Mouse (Mus musculus) common myeloid progenitor, adult 5-6 weeks (primary cell): ENCODE measurements around the gene Rab8a. TPM values are rescaled to one million over a fixed set of nuclear protein-coding genes. Genes with fewer than 3 reads are reported as not detected.
"Not testable (repeated sequence)": the region's sequence is repeated elsewhere in the genome, so short reads cannot be mapped to it uniquely, and the experiment has no call there.

Source experiments
- ATAC-seq: replicated peaks from 2 replicates; pipeline ENCODE4 v1.8.0; 2016; ENCODE audit warnings: low read depth, mild to moderate bottlenecking, moderate TSS enrichment, inconsistent platforms; ENCODE audit not compliant: poor library complexity, severe bottlenecking
- total RNA-seq: library from RNA; stranded (forward); fragments of 200-1000, 187-1606 nt; gene quantifications from 2 replicates; pipeline ENCODE4 v1.2.3, GENCODE M21; 2017

Gene Rab8a
- total RNA-seq, result 275 and 303 TPM in 2 replicates

DNA sequence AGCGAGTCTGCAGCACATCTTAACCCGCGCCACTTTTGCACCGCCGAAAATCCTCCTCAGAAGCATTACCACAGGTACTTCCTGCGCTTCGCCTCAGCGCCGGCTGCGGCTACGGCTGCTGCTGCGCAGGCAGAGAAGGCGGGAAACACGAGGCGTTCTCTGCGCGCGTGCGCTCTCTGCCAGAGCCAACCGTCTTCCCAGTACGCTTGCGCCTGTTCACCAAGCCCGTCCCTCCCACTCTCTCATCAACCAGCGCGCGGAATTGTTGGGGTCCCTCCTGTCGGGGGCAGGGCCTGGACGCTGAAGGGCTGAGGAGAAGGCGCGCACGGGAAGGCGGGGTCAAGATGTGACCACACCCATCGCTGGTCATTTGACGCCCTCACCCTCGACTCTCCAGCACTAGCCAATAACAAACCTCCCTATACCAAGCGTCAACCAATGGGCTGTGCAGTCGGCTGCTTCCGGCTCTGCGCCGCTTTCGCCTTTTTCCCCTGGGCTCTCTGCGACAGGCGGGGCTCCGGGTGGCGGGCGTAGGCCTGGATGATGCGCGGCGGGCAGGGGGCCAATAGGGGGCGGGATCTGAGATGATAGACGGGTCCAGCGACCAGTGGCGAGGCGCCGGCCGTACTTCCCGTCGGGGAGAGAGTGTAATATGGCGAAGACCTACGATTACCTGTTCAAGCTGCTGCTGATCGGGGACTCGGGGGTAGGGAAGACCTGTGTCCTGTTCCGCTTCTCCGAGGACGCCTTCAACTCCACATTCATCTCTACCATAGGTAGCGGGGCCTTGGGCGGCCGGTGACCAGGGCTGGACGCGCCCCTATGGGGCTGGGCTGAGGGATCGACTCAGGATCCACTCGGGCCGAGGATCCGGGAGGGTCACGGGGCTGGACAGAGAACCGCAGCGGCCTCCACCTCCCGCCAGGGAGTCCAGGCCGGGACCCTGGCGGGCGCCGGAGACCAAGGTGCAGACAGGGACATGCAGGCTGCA, at the start of gene Rab8a:
Gene Rab8a (plus strand): TSS at position 494 of the 991 bp plus-strand sequence.
- peak; percentile 94 for ATAC-seq

DNA sequence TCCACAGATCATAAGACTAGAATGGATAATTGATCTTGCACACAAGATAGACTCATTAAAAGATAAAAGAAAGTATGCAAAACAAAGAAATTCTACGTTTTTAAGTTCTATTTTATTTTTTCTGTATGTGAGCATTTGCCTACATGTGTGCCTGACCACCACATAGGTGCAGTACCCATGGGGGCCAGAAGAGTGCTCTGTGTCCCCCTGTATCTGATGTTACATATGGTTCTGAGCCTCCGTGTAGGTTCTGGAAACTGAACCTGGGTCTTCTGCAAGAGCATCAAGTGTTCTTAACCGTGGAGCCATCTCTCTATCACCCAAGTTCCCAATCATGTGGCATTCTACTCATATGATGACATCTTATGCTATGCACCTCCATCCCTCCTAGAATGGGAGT, 48.5 kb upstream of the Rab8a start:
- ATAC-seq, result no peak

DNA sequence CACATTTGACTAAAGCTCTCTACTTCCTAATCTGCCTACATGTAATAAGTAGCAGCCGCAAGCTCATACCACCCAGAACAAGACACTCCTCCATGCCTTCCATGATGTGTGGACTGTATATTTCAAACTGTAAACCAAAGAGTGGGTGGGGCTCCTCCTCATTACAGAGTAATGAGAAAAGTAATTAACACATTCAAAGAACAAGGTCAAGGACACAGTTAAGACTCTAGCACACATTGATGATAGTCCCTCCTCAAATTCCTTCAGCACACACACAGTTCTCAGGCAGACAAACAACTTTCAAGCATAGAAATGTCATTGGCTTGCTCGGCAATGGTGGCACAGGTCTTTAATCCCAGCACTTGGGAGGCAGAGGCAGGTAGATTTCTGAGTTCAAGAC, 45.8 kb upstream of the Rab8a start:
- no peak for ATAC-seq

DNA sequence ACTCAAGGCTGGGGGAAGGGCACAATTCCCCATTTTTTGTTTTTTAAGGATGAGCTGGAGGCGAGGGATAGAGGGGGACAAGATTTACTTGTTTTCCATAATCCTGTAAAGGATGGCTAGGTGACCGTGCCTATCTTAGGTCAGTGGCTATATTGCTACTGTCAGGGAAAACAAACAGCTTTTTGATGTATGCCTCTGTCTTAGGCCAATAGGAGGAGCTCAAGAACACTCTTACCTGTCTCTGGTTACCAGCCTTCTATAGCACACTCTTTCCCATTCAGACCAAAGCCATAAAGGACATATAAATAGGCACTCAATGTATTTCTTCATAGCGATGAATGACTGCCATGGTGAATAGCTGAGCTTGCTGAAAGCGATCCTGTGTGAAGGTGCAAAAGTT, 42.4 kb upstream of the Rab8a start:
- no peak for ATAC-seq

DNA sequence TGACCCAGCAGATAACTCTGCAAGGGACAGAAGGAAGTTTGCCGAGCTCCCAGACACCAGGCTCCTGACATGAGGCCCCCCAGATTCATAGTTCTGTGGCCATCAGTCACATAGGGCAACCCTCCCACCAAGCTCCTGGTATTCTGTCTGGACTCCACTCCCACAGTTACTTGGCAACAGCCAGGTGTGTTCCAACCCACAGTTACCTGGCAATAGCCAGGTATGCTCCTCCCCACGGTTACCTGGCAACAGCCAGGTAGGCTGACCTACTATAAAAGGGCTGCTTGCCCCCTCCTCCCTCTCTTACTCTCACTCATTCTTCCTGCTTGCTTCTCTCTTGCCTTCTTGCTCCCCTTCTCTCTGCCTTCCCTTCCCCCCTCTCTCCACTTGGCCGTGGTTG, 39.5 kb upstream of the Rab8a start:
- not testable (repeated sequence) for ATAC-seq

DNA sequence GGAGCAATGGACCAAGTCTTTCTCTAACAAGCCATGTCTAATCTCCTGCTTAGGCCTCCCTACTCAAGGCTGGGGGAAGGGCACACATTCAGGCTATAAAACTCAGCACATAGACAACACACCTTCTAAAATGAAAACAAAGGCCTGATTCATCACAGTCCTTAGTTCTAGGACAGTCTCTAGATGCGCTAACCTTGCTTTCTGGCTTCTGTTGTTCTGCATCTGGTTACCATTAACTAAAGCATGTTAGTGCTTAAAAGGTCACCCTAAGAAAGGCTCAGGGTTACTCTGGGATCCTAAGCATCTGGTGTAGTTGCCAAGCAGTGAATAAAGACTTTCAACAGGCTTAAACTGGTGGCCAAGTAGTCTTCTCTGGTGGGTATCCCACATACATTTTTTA, 39.0 kb upstream of the Rab8a start:
- no peak for ATAC-seq

DNA sequence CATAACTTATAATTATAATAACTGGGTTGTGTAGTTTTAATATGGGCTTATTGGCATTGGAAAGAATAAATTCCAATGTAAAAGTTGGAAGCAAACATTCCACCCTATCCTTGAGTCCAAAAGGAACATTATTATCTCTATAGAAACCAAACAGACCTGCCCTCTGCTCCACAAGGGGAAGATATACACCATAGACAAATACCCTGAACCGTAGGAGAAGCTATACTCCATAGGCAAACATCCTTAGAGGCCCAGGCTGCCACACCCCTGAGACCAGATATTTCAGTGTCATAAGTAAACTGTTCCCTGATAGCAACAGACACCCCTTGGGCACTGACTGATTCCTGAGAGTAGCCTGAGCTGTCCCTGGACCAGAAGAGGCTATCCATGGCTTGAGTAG, 33.2 kb upstream of the Rab8a start:
- ATAC-seq, result no peak

DNA sequence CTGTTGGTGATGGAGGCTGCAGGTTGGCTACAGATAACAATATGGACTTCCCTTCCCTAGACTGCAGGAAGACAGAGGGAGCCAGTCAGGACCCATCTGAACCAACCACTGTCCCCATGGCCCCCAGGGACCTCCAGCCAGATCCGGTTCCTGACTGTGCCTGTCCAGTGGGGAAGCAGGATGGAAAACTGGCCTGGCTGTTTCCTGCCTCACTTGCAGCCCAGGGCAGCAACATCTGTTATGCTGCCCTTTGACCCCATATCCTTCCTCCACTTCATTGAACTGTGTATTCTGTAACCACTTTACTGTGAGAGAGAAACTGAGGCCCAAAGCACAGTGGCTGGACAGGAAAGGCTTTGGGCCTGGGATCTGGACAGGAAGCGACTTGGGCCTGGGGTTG, 29.7 kb upstream of the Rab8a start:
- no peak for ATAC-seq

DNA sequence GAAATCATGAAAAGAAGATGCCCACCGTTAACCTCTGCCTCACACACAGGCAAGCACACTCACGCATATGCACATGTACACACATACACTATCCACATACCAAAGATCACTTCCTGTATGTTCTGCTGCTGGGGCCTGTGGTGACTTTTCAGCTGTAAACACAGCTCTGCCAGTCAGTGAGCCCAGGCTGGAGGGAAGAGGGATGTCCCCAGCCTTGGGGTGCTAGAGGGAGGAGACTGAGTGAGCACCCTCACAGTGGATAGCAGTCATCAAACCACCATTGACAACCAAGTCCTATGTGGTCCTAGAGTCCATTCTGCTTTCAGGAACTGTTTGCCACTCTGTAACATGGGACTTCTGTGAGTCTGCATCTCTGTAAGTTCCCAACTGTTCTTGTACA, 29.1 kb upstream of the Rab8a start:
- ATAC-seq, result peak; percentile 21; the same call in 1 of the 2 replicates

DNA sequence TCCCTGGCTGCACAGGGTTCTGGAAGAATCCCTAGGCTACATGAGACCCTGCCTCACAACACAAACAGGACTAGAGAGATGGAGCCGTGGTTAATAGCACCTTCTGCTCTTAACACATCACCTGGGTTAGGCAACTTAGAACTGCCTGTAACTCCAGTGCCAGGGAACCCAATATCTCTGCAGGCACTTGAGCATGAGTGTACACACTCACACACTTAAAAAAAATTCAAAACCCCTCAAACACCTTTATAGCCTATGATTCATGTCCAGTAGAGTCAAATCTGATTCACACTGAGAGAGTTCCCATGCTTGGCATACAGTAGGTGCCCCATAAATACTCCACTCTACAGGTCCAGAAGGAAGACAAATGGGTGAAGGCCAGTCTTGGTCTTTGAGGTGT, 28.6 kb upstream of the Rab8a start:
- ATAC-seq, result no peak

DNA sequence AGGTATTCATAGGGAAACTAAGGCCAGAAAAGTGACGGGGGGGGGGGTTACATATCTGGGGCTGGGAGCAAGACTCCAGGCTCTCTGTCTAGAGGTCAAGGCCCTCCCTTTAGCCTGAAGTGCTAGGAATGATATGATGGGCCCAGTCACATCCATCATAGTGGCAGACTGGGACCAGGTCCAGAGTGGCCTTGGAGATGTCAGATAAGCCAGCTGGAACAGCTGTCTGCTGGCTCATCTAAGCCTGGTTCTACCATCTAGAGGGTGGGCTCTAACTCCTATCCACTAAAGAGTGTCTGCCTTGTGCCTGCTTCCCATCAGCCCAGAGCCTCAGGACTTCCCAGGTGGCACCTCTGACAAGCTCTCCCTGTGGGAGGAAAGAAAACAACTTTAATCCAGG, 28.1 kb upstream of the Rab8a start:
- ATAC-seq, result no peak

DNA sequence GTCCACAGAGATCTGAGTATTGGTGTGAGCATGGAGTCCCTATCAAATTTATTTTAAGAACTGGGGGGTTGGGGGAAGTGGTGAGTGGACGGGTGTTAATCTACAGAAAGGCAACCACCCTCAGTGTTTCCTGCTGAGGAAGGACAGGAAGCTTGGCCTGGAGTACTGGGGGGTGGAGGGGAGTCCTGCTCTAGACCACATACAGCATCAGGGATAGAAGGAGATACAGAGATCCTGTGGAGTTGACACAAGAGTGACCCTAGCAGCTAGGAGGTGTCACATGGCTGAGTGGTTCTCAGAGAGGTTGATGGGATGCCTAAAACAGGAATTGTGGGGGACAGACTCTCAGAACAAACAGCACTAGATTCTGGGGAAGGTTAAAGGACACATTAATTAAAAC, 27.5 kb upstream of the Rab8a start:
- ATAC-seq, result peak; percentile 67

DNA sequence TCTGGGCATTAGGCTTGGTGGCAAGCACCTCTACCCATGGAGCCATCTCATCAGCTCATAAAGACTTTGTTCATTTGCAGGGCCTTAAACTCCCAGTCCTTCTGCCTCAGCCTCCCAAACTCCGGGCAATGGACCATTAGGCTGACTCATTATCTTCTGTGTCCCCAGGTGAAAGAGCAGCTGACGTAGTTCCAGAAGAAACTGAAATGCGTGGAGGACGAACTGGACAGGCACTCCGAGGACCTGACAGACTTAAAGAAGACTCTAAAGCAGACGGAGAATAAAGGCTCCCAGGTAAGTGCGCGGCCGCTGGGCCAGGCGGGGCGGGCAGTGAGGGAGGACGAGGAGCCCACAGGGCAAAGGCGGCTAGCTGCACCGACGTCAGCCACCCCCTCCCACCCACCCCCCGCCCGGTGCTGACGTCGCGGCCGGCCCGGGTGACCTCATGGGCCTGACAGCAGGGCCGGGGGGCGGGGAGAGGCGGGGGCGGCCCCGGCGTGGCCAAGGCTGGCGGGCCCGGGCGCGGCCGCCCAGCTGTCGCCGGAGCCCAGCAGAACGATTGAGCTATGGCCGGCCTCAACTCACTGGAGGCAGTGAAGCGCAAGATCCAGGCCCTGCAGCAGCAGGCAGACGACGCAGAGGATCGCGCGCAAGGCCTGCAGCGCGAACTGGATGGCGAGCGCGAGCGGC, 26.1 kb upstream of the Rab8a start, which contains the start of gene Tpm4:
Gene Tpm4 (plus strand): TSS at position 220 of the 690 bp plus-strand sequence.
- no peak for ATAC-seq

DNA sequence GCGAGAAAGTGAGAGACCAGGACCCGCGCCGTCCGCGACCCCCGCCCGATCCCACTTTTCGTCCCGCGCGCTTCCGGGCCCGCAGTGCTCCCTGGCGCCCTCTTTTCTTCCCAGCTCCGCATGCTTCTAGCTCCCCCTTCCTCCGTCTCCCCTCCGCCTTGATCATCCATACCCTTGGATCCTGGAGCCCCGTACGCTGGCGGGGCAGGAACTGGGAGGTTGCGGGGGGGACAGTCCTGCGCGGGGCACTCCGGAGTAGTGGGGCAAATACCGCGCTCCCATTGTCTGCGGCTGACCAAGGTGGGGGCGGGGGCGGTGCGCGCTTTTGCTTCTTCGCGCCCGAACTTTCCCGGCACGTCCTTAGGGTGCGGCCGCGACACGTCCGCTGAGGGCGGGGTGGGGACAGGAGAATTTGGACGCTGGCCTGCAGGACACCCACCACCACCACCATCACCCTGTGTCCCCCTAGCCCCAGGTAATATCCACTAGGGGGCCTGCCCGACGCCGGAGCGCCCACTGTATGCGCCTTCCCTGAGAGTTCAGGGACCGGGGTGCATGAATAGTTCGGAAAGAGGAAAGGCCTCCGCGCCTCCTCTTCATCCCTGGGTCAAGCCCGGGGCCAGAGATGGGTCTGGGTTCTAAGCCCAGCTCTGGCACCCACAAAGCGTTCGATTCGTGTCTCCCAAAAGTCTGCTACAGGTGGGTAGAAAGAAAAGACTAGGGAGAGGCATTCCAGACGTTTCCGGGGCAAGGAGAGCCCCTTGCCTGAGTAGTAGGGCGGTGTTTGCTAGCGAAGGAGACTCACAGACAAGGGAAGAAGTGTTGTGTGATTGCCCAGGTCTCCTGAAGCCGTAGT, 25.3 kb upstream of the Rab8a start:
- 0 out of 2 replicates have a peak, but pooled peaks have one; percentile 10 for ATAC-seq

DNA sequence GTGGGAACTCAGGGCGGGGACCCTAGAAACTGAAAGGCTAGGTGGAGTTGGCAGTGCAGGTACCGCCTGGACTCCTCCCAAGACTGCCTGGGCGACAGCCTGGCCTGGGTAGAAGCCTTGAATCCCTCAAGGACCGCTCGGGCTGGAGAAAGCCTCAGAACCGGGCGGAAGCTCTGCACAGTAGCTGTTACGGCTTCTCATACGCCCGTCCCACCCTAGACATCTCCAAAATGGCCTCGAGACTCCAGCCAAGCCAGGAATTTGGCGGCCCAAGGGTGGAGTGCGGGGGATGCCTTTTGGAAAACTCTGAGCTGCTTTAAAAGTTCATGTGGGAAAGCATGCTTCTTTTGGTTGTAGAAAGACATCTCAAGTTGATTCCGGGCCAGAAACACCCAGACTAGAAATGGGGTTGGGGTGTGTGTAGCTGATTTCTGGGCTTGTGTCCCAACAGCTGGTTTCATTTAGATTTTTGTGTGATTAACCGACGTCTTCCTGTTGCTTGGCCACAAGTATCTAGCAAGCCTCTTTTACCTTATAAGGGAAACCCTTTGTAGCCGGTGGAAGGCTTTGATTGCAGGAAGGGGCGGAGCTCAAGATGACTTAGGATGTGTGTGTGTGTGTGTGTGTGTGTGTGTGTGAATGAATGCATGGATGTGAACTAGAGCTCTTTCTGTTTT, 24.6 kb upstream of the Rab8a start:
- ATAC-seq, result peak; percentile 58

DNA sequence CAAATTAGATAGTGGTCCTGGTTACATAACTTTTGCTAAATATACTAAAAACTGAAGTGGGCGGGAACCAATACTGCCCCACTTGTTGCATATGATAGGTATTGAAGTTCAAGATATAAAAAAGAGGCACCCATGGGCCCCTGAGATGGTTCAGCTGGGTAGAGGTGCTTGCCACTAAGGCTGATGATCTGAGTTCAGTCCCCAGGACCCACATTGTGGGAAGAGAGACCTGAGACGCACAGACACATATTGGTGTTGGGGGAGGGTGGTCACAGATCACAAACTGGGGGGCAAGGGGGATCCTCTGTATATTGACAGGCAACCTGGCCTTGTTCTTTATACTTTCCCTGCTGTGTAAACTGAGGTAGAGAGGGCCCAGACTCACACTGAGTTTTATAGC, 23.6 kb upstream of the Rab8a start:
- no peak for ATAC-seq

DNA sequence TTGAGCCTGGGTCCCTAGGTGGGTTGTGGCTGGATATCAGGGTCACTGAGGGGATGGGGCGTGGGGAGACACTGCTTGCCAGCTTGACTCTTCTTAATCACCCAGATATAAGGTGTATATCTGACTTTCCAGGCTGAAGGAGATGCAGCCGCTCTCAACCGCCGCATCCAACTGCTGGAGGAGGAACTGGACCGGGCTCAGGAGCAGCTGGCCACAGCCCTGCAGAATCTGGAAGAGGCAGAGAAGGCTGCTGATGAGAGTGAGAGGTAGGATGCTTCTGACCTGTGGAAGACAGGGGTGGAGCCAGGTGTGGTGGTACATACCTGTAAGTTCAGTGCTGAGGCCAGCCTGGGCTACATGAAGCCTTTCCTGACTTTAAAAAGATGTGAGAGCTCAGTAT, 22.5 kb upstream of the Rab8a start:
- ATAC-seq, result no peak

DNA sequence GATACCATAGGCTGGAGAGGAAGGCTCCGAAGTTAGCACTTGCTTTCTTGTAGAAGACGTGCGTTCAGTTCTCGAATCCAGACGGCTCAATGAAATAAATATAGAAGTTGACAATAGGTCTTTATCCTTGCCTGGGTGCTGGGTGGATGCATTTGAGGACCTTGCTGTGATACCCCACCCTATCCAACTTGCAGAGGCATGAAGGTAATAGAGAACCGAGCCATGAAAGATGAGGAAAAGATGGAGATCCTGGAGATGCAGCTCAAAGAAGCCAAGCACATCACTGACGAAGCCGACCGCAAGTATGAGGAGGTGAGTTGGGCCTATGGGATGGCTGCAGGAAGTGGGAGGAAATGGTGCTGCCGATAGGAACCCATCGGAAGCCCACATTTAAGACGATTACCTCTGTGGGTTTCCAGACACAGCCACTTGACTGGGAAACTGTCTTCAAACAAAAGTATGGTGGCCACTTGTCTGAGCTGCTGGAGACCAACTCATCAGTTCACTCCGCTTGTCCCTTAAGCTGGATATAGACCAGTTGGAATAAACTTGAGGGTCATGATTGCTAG, 17.7 kb upstream of the Rab8a start:
- ATAC-seq, result peak; percentile 57

DNA sequence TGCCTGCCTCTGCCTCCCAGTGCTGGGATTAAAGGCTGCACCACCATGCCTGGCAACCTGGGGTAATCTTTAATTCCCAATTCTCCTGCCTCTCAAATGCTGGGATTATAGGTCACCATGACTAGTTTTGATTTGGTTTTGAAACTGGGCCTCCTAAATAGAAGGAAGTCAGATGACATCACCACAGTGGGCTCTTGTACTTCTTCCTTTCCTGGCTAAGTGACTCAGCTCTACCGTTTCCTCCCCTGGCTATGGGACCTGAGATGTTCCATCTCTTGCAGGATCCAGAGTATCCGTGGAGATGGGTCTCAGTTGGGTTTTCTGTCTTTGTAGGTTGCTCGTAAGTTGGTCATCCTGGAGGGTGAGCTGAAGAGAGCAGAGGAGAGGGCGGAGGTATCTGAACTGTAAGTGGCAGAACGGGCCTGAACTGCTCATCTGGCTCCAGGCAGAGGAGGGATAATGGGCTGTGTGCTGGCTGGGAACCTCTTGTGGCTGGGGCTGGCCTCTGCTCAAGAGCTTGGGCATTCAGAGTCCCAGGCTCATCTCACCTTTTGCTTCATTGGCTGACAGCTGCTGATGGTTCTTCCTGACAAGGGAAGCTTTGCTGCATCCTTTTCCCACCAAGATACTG, 16.5 kb upstream of the Rab8a start:
- ATAC-seq, result peak; percentile 80
